Mouse (Mus musculus) embryonic facial prominence, embryonic 11.5 days (tissue): Measurements from ENCODE around the gene Sfn. TPM values are rescaled to one million over a fixed set of nuclear protein-coding genes. Genes with fewer than 3 reads are reported as not detected.

Experiments
- ATAC-seq: fragments of 200-750 bp; cut with Nextera tagmentation; replicated peaks from 2 replicates; pipeline ENCODE4 v1.8.0; 2017; ENCODE audit warnings: low read depth; ENCODE audit not compliant: insufficient number of reproducible peaks, low FRiP score, low TSS enrichment
- DNase-seq: peaks from one replicate; pipeline ENCODE4 v3.0.0-alpha.2; 2015; ENCODE audit warnings: low spot score
- H3K27ac ChIP-seq: fragments of 300-500 bp; sonication (generic); replicated peaks from 2 replicates; pipeline ENCODE4 v1.5.1; 2014; ENCODE audit warnings: mild to moderate bottlenecking, low read depth, low read length, control low read depth
- H3K27me3 ChIP-seq: fragments of 300-500 bp; sonication (generic); 2 replicates; pipeline ENCODE4 v1.6.1; 2014; ENCODE audit warnings: mild to moderate bottlenecking, low read length, moderate library complexity, mixed read lengths; ENCODE audit not compliant: control insufficient read depth, insufficient read depth
- H3K36me3 ChIP-seq: fragments of 300-500 bp; sonication (generic); replicated peaks from 2 replicates; pipeline ENCODE4 v1.6.1; 2014; ENCODE audit warnings: low read depth, mild to moderate bottlenecking, low read length, moderate library complexity, mixed read lengths; ENCODE audit not compliant: control insufficient read depth, insufficient read depth
- H3K4me1 ChIP-seq: fragments of 300-500 bp; sonication (generic); 2 replicates; pipeline ENCODE4 v1.6.1; 2014; ENCODE audit warnings: low read length, mixed read lengths; ENCODE audit not compliant: control insufficient read depth, insufficient read depth
- H3K4me2 ChIP-seq: fragments of 300-500 bp; sonication (generic); 2 replicates; pipeline ENCODE4 v1.6.1; 2014; ENCODE audit warnings: low read depth, mild to moderate bottlenecking, control low read depth, low read length, moderate library complexity
- H3K4me3 ChIP-seq: fragments of 300-500 bp; sonication (generic); 2 replicates; pipeline ENCODE4 v1.5.1; 2014; ENCODE audit warnings: low read depth, low read length, control low read depth
- H3K9ac ChIP-seq: fragments of 300-500 bp; sonication (generic); replicated peaks from 2 replicates; pipeline ENCODE4 v1.6.1; 2014; ENCODE audit warnings: mild to moderate bottlenecking, control low read depth, low read length
- H3K9me3 ChIP-seq: fragments of 300-500 bp; sonication (generic); replicated peaks from 2 replicates; pipeline ENCODE4 v1.6.1; 2016; ENCODE audit warnings: mild to moderate bottlenecking, low read length, inconsistent platforms, mixed read lengths; ENCODE audit not compliant: control insufficient read depth
- WGBS: fragments of 180-500 bp; shearing (Covaris S2); extraction: QIAGEN DNeasy Blood & Tissue Kit; methylation state at CpG from one replicate; pipeline ENCODE4 v1.1.7; 2014; 5-methylcytosine and 5-hydroxymethylcytosine counted together
- polyA plus RNA-seq: library from polyadenylated mRNA; unstranded; fragments of >200 nt; fragmentation: Nextera tagmentation; extraction: Ambion mirVana; gene quantifications from 2 replicates; pipeline ENCODE4 v1.2.1, GENCODE M21; 2014

Gene Sfn
- polyA plus RNA-seq, 1 experiment from 2014 or later: 32.4 TPM

DNA sequence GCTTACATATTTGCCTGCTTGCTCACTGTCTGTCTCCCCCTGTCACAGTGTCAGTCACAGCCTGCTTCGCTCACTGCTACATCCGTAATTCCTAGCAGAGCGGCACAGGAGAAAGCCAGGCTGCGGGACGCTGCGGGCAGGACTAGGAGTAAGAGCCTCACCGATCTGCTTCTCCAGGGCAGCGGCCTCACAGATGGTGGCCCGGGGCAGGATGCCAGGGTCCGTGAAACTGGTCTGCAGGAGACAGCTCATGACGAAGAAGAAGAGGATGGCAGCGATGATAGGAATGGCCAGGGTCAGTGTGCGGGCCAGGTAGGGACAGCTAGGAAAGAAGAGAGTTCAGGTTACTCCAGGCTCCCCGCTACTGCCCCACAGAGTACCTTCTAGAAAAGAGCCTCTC, 25.1 kb upstream of the Sfn start:
- Histone ChIP-seq H3K27me3 (no peaks in the 10 kb centered on the region), H3K4me2 (no peak overlapping the region), H3K36me3 (no peaks in the 10 kb centered on the region), H3K27ac (no peak overlapping the region), H3K4me3 (no peak overlapping the region), H3K4me1 (no peaks in the 10 kb centered on the region), H3K9ac (no peak overlapping the region), H3K9me3 (no peaks in the 10 kb centered on the region)
- WGBS: 89% methylated on average over 14 of the region's 14 CpGs
- ATAC-seq (no peak), DNase-seq (no peak)

DNA sequence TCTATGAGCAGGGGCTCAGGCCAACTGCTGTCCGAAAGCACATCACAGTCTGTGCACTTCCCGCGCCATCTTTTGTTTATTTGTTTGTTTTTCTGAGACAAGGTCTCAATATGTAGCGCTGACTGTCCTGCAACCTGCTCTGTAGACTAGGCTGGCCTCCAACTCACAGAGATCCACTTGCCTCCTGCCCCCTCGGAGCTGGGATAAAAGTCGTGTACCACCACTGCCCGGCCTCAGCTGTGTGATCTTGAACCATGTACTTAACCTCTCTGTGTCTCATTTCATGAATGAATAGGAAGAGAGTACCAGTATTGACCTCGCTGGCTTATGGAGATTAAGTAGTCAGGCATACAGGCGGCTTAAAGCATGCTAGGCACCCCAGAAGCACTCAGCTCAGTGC, 24.7 kb upstream of the Sfn start:
- no peaks in the 10 kb centered on the region for H3K27me3 ChIP-seq
- no peak for ATAC-seq
- H3K4me3 ChIP-seq: no peak overlapping the region
- DNase-seq: no peak
- no peak overlapping the region for H3K27ac ChIP-seq
- no peak overlapping the region for H3K4me2 ChIP-seq
- H3K9me3 ChIP-seq: no peaks in the 10 kb centered on the region
- WGBS: 82% methylated on average over 9 of the region's 9 CpGs
- H3K4me1 ChIP-seq: no peaks in the 10 kb centered on the region
- no peak overlapping the region for H3K9ac ChIP-seq
- H3K36me3 ChIP-seq: no peaks in the 10 kb centered on the region

- H3K36me3 ChIP-seq: no peaks in the 10 kb centered on the region
- no peaks in the 10 kb centered on the region for H3K4me1 ChIP-seq
- no peak overlapping the region for H3K9ac ChIP-seq
- H3K9me3 ChIP-seq: no peaks in the 10 kb centered on the region
- ATAC-seq (no peak), DNase-seq (no peak)
- no peak overlapping the region for H3K27ac ChIP-seq
- no peak overlapping the region for H3K4me3 ChIP-seq
- H3K4me2 ChIP-seq: no peak overlapping the region
- no peaks in the 10 kb centered on the region for H3K27me3 ChIP-seq
- 49% methylated on average over 5 of the region's 5 CpGs for WGBS
Observed at GRCm38 (mm10) chr4:133626221-133626620, 24.3 kb upstream of the Sfn start.

GRCm38 (mm10) chr4:133625621-133626071, 23.7 kb upstream of the Sfn start:
- Histone ChIP-seq H3K9me3 (no peaks in the 10 kb centered on the region), H3K27ac (no peak overlapping the region), H3K4me3 (no peak overlapping the region), H3K27me3 (no peaks in the 10 kb centered on the region), H3K4me2 (no peak overlapping the region), H3K4me1 (no peaks in the 10 kb centered on the region), H3K9ac (no peak overlapping the region), H3K36me3 (no peaks in the 10 kb centered on the region)
- ATAC-seq (no peak), DNase-seq (no peak)
- 49% methylated on average over 11 of the region's 11 CpGs for WGBS

DNA sequence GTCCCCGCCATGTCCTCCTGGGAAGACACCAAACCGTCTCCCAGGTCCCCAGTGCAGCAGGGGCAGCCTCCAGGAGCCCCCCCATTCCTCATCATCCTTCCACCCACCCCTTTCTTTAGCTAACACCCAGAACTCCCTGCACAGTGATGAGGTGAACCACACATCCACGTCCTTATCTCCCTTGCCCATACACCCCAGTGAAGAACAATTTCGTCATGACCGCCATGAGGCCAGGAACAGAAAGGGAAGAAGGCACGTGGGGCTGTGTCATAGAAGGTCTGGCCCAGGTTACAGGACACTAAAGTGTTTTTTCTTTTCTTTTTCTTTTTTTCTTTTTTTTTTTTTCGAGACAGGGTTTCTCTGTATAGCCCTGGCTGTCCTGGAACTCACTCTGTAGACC, 22.9 kb upstream of the Sfn start:
- no peak overlapping the region for H3K4me3 ChIP-seq
- 93% methylated on average over 7 of the region's 7 CpGs for WGBS
- H3K9ac ChIP-seq: no peak overlapping the region
- DNase-seq: no peak
- no peaks in the 10 kb centered on the region for H3K27me3 ChIP-seq
- no peaks in the 10 kb centered on the region for H3K9me3 ChIP-seq
- H3K4me1 ChIP-seq: no peaks in the 10 kb centered on the region
- no peak overlapping the region for H3K27ac ChIP-seq
- ATAC-seq: no peak
- H3K4me2 ChIP-seq: no peak overlapping the region
- no peaks in the 10 kb centered on the region for H3K36me3 ChIP-seq

GRCm38 (mm10) chr4:133622161-133622695, 20.3 kb upstream of the Sfn start:
- Histone ChIP-seq H3K27ac (no peak overlapping the region), H3K4me2 (no peak overlapping the region), H3K36me3 (no peaks in the 10 kb centered on the region), H3K27me3 (no peaks in the 10 kb centered on the region), H3K9ac (no peak overlapping the region), H3K9me3 (no peaks in the 10 kb centered on the region), H3K4me3 (no peak overlapping the region), H3K4me1 (no peaks in the 10 kb centered on the region)
- WGBS: 82% methylated on average over 11 of the region's 11 CpGs
- no peak for DNase-seq
- ATAC-seq: no peak

GRCm38 (mm10) chr4:133620668-133621067, 18.7 kb upstream of the Sfn start:
- 83% methylated on average over 8 of the region's 8 CpGs for WGBS
- Histone ChIP-seq H3K4me2 (no peak overlapping the region), H3K4me1 (no peaks in the 10 kb centered on the region), H3K36me3 (no peaks in the 10 kb centered on the region), H3K9ac (no peak overlapping the region), H3K27ac (no peak overlapping the region), H3K9me3 (no peaks in the 10 kb centered on the region), H3K27me3 (no peaks in the 10 kb centered on the region), H3K4me3 (no peak overlapping the region)
- no peak for DNase-seq
- ATAC-seq: no peak

GRCm38 (mm10) chr4:133619473-133620136, 17.6 kb upstream of the Sfn start:
- no peaks in the 10 kb centered on the region for H3K9me3 ChIP-seq
- H3K36me3 ChIP-seq: no peaks in the 10 kb centered on the region; the same call in 1 of the 2 replicates
- H3K4me1 ChIP-seq: no peaks in the 10 kb centered on the region
- ATAC-seq (no peak), DNase-seq (no peak)
- no peak overlapping the region for H3K27ac ChIP-seq
- H3K9ac ChIP-seq: no peak overlapping the region
- 53% methylated on average over 4 of the region's 4 CpGs for WGBS
- no peaks in the 10 kb centered on the region for H3K27me3 ChIP-seq
- no peak overlapping the region for H3K4me3 ChIP-seq
- no peak overlapping the region for H3K4me2 ChIP-seq
